Comparison of ENCODE assay signal across 8 mouse cellular contexts in genomic region chr2:92183613-92184076, GRCm38 (mm10).
DNase-seq lines count a peak whose midpoint lies in the region; ATAC-seq and TF ChIP-seq lines count a peak whose summit lies in the region.

No protein-coding gene starts in this region.

- H3K27me3 ChIP-seq in hindbrain, postnatal 0 days (ENCODE audit: insufficient read depth, low read length): no peaks in the 10 kb centered on the region

- H3K36me3 ChIP-seq in hindbrain, postnatal 0 days (ENCODE audit: insufficient read depth, low read length): no peaks in the 10 kb centered on the region
- no peaks in the 10 kb centered on the region for H3K36me3 ChIP-seq in macrophage (ENCODE audit: inconsistent target)

- peak overlapping the region; percentile 80 for H3K9ac ChIP-seq in hindbrain, postnatal 0 days (replicated peaks; ENCODE audit: low read length)

- WGBS in hindbrain, postnatal 0 days: 0% methylated on average over 10 of the region's 40 CpGs
- 1% methylated on average over 32 of the region's 40 CpGs for WGBS in macrophage (ENCODE audit: missing documents)

- intact Hi-C loops in gastrocnemius, adult 2 months (cut with DNase I): loop anchor here (2.0 to 10.0 kb wide), 4 partner anchors 125 to 254 kb away; no protein-coding TSS in a partner anchor
- intact Hi-C loops in left cerebral cortex, adult 2 months (cut with DNase I): loop anchor here (1.0 to 5.0 kb wide), 3 partner anchors 125 to 249 kb away; partner anchors contain the start of gene Cry2

- ATAC-seq in activated CD4-positive, CD25-positive, alpha-beta regulatory T cell, adult 4 months: peak; percentile 73
- peak; percentile 75 for ATAC-seq in common myeloid progenitor, adult 5-6 weeks (replicated peaks; ENCODE audit: low read depth, poor library complexity, severe bottlenecking)
- ATAC-seq in hindbrain, postnatal 0 days: peak; percentile 90

- DNase-seq in gastrocnemius, adult 2 months: peak; percentile 96
- peak; percentile 96 for DNase-seq in hindbrain, postnatal 0 days (ENCODE audit: low spot score)
- DNase-seq in left cerebral cortex, adult 2 months (ENCODE audit: extremely low spot score in 1 of 2, low spot score in 2 of 2): peak; percentile 90 to 94
- peak; percentile 83 for DNase-seq in retina, postnatal 7 days (ENCODE audit: low read depth, low spot score)
- DNase-seq in urinary bladder, adult 18-20 months (ENCODE audit: low spot score in 2 of 2): peak; percentile 88 to 90

- H3K79me2 ChIP-seq in macrophage (ENCODE audit: inconsistent target): peaks cover 33% of the 10 kb centered on the region

- peak overlapping the region; percentile 96 for H3K27ac ChIP-seq in gastrocnemius, adult 2 months
- H3K27ac ChIP-seq in hindbrain, postnatal 0 days: peak overlapping the region; percentile 99
- peak overlapping the region; percentile 97 for H3K27ac ChIP-seq in left cerebral cortex, adult 2 months
- peak overlapping the region; percentile 80 for H3K27ac ChIP-seq in macrophage

- peaks cover 9% of the 10 kb centered on the region; the same call in 1 of the 2 replicates for H3K4me1 ChIP-seq in hindbrain, postnatal 0 days (ENCODE audit: insufficient read depth, low read length)

- H3K4me3 ChIP-seq in gastrocnemius, adult 2 months: peak overlapping the region; percentile 94
- peak overlapping the region; percentile 90 for H3K4me3 ChIP-seq in hindbrain, postnatal 0 days (ENCODE audit: low read length)
- peak overlapping the region; percentile 72 for H3K4me3 ChIP-seq in left cerebral cortex, adult 2 months
- peak overlapping the region; percentile 76 for H3K4me3 ChIP-seq in macrophage (ENCODE audit: inconsistent target)

- H3K4me2 ChIP-seq in hindbrain, postnatal 0 days (ENCODE audit: low read depth, low read length): peak overlapping the region; percentile 80

- H3K9me3 ChIP-seq in hindbrain, postnatal 0 days (ENCODE audit: low read length): no peaks in the 10 kb centered on the region

- TF ChIP-seq CTCF in gastrocnemius, adult 2 months (IDR thresholded peaks at IDR 0.05): no peak
- TF ChIP-seq CTCF in hindbrain, postnatal 0 days (IDR thresholded peaks at IDR 0.05; ENCODE audit: low read depth): no peak
- TF ChIP-seq CTCF in left cerebral cortex, adult 2 months (IDR thresholded peaks at IDR 0.05): no peak

Comparison
In these comparisons a context has a peak if more than half of its experiments do, and no peak if none do; other contexts are left out.
1. Peak in every context shown above with its lines: DNase-seq, ATAC-seq, H3K4me3 ChIP-seq and H3K27ac ChIP-seq.